Mouse (Mus musculus): ENCODE measurements around the gene Rgs3.

Gene Rgs3

GRCm38 (mm10) chr4:62625451-62626061 is 65.9 kb downstream of the Rgs3 start:
- ATAC-seq (ENCODE audit: insufficient number of reproducible peaks, low FRiP score, low TSS enrichment): no peak

DNA sequence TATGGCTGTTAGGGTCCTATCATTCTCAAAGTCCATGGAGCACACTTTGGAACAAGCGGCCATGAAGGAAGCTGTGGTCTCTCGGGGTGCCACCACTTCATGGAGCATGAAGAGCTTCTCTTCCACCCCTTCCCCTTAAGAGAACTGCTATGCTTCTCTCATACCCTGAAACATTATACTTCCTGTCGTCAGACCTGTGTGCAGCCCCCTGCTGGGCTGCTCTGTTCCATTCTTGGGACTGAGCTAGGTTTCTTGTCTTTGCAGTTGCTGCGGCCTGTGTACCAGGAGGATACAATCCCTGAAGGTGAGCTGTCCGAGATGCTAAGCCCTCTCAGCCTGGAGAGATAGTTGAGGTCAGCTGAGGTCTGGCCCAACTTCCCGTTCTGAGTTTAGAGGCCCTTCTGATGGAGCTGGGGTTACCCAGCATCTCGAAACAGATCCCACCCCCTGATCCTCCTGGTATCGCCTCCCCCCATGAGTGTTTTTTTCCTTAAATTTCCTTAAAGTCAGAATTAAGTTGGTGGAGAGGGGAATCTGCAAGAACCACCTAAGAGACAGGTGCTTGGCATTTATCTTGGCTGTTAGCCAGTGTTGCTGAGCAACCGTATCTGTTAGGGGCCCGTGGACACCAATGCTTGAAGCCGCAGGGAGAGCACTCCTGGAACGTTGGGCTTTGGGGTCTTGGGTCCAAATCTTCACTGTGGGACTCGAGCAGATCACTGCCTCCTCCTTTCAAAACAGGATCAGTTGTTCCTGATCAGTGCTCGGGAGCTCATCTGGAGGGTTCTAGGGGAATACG is 66.8 kb downstream of the Rgs3 start:
- ATAC-seq (ENCODE audit: insufficient number of reproducible peaks, low FRiP score, low TSS enrichment): no peak

DNA sequence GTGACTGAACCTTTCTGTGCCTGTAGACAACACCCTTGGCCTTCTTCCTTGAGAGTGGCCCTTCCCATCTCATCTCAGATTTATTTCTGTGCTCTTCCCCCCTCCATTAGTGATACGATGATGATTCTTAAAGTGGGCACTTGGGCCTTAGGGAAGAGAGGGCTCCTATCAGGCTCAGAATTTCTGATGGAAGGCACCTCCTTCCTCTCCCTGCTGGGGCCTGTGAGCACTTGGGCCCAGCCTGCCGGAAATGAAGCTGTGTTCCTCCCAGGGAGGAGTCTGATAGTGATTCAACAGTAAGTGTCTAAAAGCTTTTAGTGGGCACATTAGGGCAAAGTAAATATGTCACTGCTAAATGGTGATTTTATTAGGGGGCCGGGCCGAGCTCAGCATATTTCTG is 67.7 kb downstream of the Rgs3 start:
- ATAC-seq (ENCODE audit: insufficient number of reproducible peaks, low FRiP score, low TSS enrichment): no peak

- no peak for ATAC-seq (ENCODE audit: insufficient number of reproducible peaks, low FRiP score, low TSS enrichment)
Observed at GRCm38 (mm10) chr4:62628547-62628946, 68.9 kb downstream of the Rgs3 start.

DNA sequence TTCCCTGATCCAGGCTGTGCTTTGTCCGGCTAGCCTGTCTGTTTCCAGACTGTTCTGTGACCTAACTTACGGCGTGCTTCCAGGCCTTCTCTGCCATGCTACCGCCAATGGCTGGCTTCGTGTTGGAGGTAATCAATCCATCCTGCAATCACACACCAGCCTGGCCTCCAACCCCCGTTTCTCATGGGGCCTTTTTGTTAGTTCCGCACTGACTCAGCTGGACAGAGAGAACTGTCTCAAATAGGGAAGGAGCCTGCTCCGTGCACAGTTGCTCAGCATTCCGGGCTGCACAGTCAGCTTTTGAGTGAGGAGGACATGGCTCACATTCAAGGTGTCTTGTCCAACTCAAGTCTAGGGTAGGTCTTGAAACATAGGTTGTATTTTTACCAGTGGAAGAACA is 69.8 kb downstream of the Rgs3 start:
- ATAC-seq (ENCODE audit: insufficient number of reproducible peaks, low FRiP score, low TSS enrichment): no peak

- no peak for ATAC-seq (ENCODE audit: insufficient number of reproducible peaks, low FRiP score, low TSS enrichment)
Observed at GRCm38 (mm10) chr4:62629905-62630304, 70.3 kb downstream of the Rgs3 start.

- ATAC-seq (ENCODE audit: insufficient number of reproducible peaks, low FRiP score, low TSS enrichment): no peak
Observed at GRCm38 (mm10) chr4:62633243-62633642, 73.6 kb downstream of the Rgs3 start.

GRCm38 (mm10) chr4:62634054-62634591 is 74.5 kb downstream of the Rgs3 start:
- ATAC-seq (ENCODE audit: insufficient number of reproducible peaks, low FRiP score, low TSS enrichment): no peak

GRCm38 (mm10) chr4:62634840-62635239 is 75.2 kb downstream of the Rgs3 start:
- no peak for ATAC-seq (ENCODE audit: insufficient number of reproducible peaks, low FRiP score, low TSS enrichment)

DNA sequence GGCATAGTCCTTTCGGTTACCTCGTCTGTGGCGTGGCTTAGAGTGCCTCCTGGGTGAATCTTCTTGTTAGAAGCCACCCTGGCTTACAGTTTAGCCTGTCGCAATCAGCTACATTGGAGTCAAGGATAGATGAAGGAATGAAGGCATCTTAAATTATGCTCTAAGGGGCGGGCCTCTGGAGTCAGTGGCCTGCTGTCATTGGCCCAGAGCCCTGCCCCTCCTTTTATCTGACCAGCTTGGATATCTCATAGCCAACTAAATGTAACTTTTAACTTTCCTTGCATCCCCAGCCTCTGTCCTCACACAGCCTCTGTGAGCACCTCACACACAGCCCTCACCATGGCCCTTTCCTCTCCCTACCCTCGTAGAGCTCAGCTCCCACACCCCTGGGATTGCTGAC is 76.4 kb downstream of the Rgs3 start:
- ATAC-seq (ENCODE audit: insufficient number of reproducible peaks, low FRiP score, low TSS enrichment): no peak

DNA sequence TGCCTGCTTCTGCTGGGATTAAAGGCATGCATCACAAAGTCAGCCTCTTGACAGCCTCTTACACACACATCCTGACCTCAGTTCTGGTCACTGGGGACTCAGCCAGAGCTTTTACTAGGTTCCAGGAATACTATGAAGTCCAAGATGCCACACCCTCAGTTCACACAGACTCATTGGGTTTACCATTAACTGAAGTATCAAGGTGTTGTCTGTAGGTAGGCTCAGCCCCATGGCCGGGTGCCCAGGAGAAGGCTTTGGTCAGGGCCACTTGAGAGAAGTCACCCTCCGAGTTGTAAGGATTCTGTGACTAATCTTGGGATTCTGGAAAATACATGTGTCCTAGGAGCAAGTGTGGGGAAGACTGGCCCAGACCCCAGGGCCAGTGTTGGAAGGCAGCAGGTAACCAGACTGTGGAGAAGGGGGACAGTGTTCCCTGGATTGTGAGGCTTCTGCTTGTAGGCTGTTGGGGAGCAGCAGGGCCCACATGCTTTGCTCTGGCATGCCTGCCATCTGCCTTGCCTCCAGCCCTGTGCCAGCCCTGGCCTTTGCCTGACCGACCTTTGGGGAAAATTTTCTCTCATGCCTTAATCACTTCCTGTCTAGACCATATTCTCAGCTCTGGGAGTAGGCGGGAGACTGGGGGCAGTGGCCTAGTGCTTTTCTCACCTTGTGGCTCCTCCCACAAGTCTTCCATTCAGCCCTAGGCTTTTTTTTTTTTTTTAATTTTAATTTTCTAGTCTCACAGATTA is 78.4 kb downstream of the Rgs3 start:
- ATAC-seq (ENCODE audit: insufficient number of reproducible peaks, low FRiP score, low TSS enrichment): peak; percentile 85

- ATAC-seq (ENCODE audit: insufficient number of reproducible peaks, low FRiP score, low TSS enrichment): no peak
Observed at GRCm38 (mm10) chr4:62640496-62641229, 81.0 kb downstream of the Rgs3 start.

- no peak for ATAC-seq (ENCODE audit: insufficient number of reproducible peaks, low FRiP score, low TSS enrichment)
Observed at GRCm38 (mm10) chr4:62641230-62641589, 81.6 kb downstream of the Rgs3 start.

GRCm38 (mm10) chr4:62641656-62642055 is 82.0 kb downstream of the Rgs3 start:
- ATAC-seq (ENCODE audit: insufficient number of reproducible peaks, low FRiP score, low TSS enrichment): no peak

DNA sequence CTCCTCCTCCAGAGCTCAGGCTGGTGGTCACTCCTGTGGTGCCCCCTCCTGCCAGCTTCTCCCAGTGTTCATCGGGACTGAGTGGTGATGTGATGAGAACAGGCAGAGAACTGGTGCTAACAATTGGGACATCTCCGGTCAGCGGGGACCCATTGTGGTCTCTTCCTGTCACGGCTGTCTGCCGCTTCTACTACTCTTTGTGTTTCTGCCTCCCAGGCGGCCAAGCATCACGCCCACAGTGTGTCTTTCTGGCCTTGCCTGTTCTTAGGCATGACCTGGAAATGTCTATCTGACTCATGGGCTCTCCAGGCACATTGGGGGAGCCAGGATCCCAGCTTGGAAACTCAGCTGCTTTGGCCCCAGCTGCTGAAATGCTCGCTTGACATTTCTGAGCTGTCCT is 83.8 kb downstream of the Rgs3 start:
- ATAC-seq (ENCODE audit: insufficient number of reproducible peaks, low FRiP score, low TSS enrichment): no peak

GRCm38 (mm10) chr4:62644031-62644793 is 84.6 kb downstream of the Rgs3 start:
- no peak for ATAC-seq (ENCODE audit: insufficient number of reproducible peaks, low FRiP score, low TSS enrichment)

GRCm38 (mm10) chr4:62646556-62647248 is 87.1 kb downstream of the Rgs3 start:
- no peak for ATAC-seq (ENCODE audit: insufficient number of reproducible peaks, low FRiP score, low TSS enrichment)

DNA sequence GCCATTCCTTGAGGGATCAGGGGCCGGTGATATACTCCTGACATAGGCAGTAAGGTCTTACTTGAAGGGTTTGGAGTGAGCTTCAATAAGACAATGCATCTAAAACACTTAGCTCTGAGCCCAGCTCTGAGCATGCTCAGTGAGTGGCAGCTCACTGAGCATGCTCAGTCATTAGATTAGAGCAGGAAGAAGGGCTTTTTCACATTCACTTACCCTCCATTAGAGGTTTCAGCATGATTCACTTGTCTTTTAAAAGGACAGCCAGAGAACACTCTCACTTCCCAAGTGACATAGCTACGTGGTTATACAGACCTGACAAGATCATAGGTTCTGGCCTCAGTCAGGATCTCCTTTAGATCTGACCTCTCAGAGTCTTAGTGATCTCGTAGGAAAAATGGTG is 89.2 kb downstream of the Rgs3 start:
- ATAC-seq (ENCODE audit: insufficient number of reproducible peaks, low FRiP score, low TSS enrichment): no peak

DNA sequence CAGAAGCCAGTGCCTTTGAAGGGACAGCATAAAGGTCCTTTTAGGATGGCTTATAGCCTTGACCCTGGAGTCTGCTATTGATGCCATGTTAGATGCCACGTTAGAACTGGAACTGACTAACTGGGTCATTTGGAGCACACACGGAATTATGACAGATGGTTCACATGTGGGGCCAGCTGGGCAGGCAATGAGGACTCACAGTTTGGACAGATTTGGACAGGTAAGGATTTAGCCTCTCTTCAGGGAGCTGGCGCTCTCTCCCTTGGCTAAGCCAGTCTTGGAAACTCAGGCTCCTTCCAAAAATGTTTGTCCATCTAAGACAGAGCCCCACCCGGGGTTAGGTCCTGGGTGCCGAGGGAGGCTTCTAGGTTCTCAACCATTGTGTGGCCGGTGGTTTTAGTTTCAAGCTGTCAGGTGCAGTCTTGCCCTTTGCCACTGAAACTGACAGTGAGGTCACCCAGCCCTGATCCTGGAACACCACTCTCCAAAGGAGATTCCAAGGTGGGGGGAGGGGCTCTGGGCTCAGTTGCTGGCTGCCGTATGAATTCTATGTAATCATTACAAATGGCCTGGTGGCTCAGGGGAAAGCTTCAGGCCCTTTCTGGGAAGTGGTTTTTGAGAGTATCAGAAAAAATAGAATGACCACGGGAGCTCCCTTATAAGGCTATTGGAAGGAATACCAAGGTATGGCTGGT is 90.0 kb downstream of the Rgs3 start:
- peak; percentile 55 for ATAC-seq (ENCODE audit: insufficient number of reproducible peaks, low FRiP score, low TSS enrichment)

All from cerebellum, adult (tissue).